Mouse (Mus musculus) bone marrow, adult 2 months (tissue): ENCODE data around the gene Vezt.

Experiments
- CTCF ChIP-seq: fragments of 200-500 bp; IDR thresholded peaks from 2 replicates; pipeline ENCODE4 v1.5.1; 2011; ENCODE audit warnings: low read length, control low read depth; ENCODE audit not compliant: control insufficient read depth, insufficient read depth
- POLR2A ChIP-seq: fragments of 200-500 bp; IDR thresholded peaks from 2 replicates; pipeline ENCODE4 v1.6.1; 2011; ENCODE audit warnings: low read depth, mild to moderate bottlenecking, control low read depth, low read length, borderline replicate concordance; ENCODE audit not compliant: control insufficient read depth

DNA sequence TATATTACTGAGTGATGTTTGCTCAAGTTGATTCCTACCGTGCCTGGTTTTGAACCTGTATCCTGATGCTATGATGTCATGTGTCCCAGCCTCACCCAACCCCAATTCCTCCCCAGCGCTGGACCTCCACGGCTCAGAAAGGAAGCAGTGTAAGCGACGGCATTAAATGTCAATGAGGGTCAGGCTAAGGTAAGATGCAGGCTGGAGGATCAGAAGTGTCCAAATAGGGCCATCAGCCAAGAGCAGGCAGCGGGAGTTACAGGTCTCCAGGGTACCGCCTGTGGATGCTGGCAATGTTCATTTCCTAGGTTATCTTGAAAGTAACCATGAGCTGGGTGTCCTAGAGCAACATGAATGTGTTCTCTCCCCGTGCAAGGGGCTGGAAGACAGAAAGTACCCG, 104.2 kb downstream of the Vezt start:
- TF ChIP-seq CTCF: no peak
- no peak for TF ChIP-seq POLR2A
